Mouse (Mus musculus) layer of hippocampus, adult 2 months (tissue): ENCODE data around the gene Sorcs1. TPM values are rescaled to one million over a fixed set of nuclear protein-coding genes. Genes with fewer than 3 reads are reported as not detected.

ENCODE experiments used
- DNase-seq, 2 experiments: peaks; one replicate each; pipeline ENCODE4 v3.0.0; 2022; ENCODE audit warnings: low spot score in 2 of 2
- H3K27ac ChIP-seq: fragments of 200-600 bp; 2 replicates; pipeline ENCODE4 v1.8.1; 2022
- H3K4me3 ChIP-seq: fragments of 200-600 bp; 2 replicates; pipeline ENCODE4 v1.8.1; 2022; ENCODE audit warnings: mild to moderate bottlenecking
- CTCF ChIP-seq: fragments of 200-600 bp; conservative IDR thresholded peaks from 2 replicates; pipeline ENCODE4 v1.8.1; 2022; ENCODE audit warnings: antibody characterized with exemption, mild to moderate bottlenecking, moderate library complexity
- long read RNA-seq, 2 experiments: library from polyadenylated mRNA; stranded (forward); transcript quantifications; one replicate each; pipeline ENCODE4 v2.0.0; 2021; ENCODE audit warnings: borderline mapping rate in 2 of 2
- total RNA-seq, 2 experiments: library from RNA; stranded (reverse); gene quantifications; 2 replicates each; pipeline ENCODE4 v1.2.3; 2021

Gene Sorcs1
- total RNA-seq = 1 to 10 TPM; 9.4 to 9.5 TPM
- long read RNA-seq, experiment 1, partial matches to known transcripts = 4 of 4 reads
- long read RNA-seq, experiment 1, other reads (novel, unspliced or antisense) = 0 of 4 reads
- long read RNA-seq, experiment 2, partial matches to known transcripts = 3 of 6 reads
- long read RNA-seq, experiment 2, other reads (novel, unspliced or antisense) = 3 of 6 reads

DNA sequence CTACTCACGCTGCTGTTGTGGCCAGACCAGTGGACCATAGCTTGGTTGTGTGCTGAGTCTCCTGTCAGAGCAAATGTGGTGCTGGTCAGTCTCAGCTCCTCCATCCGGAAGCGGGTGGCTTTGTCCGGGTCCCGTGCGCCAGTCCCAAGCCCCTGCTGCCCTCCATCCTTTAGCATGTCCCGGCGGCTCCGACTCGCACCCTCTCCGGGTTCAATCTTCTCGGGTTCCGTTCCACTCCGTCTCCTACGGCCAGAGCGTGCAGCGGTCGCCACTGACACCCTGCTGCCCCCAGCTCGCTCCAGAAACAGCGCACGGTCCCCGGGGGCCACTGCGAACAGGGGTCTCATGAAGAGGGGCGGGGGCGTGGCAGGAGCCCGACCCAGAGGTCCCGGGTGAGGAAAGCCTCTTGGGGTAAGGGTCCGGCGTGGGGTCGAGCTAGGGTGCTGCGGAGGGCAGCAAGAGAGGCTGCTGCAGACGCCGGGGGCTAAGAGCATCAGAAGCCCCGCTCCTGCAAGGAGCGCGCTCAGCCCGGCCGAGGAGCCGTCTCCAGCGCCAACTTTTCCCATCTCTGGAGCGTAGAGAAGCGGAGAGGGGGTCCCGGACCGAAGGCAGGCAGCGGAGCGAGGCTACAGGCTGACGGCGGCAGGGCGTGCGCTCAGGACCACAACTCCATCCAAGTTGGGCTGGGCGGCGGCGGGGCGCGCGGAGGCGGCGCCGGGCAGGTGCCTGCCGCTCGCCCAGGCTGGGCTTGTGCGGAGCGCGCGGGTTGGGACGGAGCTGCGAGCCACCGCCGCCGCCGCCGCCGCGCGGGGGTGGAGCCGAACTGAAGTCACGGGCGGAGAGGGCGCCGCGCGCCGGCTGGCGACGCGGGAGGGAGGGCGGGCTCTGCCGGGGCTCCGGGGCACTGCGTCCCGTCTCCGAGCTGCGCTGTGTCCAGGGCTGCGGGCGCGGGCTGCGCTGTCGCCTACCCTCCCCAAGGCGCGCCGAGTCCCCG, at the start of gene Sorcs1:
Gene Sorcs1 (minus strand): TSS at position 744 of the 994 bp plus-strand sequence.
- peak; percentile 32 to 51 for DNase-seq
- peak within 1 kb of the TSS; percentile 69 for H3K4me3 ChIP-seq
- H3K27ac ChIP-seq = peak within 1 kb of the TSS; percentile 85
- TF ChIP-seq CTCF = peak; percentile 49

DNA sequence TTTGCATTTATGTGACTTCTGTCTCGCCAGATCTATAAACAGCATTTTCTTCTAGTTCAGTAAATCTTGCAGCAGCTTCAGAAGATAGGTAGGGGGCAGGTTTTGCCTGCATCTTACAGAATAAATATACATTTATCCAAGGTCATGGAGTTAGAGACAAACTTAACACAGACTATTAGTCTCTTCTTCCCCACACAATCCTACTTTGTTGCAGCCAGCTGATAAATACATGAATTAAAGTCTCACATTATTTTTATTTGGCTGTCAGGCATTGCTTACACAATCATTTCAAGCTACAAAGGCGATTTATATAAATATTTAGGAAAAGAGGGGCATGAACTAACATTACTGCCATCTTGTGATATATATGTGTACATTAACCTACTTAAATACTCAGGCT, 4.8 kb upstream of the Sorcs1 start:
- Histone ChIP-seq H3K4me3 (no peak overlapping the region), H3K27ac (no peak overlapping the region)
- 0 out of 2 replicates have a peak, but pooled peaks have one; percentile 3 for TF ChIP-seq CTCF
- no peak for DNase-seq

DNA sequence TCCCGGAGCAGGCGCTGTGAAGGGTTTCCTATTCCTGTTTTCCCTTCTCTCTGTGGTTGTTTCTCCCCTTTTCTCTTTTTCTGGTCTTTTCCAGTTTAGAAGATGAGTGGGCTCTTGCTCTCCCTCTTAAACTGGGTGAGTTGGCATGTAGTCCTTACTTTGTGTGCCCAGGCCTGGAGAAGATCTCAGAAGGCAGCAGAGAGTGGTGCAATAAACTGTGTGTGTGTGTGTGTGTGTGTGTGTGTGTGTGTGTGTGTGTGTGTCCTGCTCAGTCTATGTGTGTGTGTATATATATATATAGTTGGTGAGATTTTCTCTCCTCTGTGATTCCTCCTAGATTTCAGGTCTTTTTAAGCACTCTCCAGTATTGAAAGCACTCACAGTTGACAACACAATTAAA, 500 bp upstream of the Sorcs1 start:
- peak overlapping the region; percentile 69 for H3K4me3 ChIP-seq
- TF ChIP-seq CTCF = no peak
- H3K27ac ChIP-seq = peak overlapping the region; percentile 85
- DNase-seq = no peak

DNA sequence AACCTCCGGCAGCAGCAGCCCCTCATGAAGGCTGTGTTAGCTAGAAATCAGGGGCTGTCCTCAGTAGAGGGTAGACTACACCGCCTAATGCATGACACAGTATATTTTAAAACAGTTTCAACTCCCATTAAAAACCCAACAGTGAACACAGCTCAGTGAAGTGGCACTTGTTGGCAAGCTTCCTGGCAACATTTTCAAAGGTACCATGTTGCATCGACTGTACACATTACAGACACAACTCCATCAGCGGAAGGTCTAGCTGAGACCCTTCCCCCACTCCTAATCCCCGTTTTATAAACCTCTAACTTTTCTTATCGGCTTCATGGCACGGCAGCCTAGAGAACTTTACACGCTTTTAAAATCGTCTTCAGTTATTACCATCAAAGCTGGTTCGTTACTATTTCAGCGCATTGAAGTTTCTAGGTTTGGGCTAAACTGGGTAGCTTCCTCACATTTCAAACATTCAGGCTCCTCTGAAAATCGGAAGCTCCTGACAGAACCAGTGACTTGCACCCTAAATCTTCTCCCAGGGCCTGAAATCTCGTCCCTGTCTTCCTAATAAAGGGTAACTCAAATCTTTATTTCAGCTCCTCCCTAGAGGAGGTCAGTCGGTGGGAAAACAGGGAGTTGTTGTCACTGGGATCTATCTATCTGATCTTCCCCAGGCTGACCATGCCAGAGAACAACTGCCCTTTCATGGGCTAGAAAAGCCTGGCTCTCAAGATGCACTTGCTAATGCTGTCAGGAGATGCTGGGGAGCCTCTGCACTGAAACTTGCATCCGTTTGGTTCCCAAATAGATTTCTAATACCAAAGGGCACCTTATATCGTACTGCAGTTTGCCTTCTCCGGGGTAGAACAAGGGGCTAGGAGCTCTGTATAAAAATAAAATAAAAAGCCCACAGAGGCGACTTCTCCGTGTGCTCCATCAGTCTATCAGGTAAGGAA, 1.6 kb downstream of the Sorcs1 start:
- H3K27ac ChIP-seq = peak overlapping the region; percentile 49
- H3K4me3 ChIP-seq = peak overlapping the region; percentile 69
- TF ChIP-seq CTCF = no peak
- DNase-seq = no peak

DNA sequence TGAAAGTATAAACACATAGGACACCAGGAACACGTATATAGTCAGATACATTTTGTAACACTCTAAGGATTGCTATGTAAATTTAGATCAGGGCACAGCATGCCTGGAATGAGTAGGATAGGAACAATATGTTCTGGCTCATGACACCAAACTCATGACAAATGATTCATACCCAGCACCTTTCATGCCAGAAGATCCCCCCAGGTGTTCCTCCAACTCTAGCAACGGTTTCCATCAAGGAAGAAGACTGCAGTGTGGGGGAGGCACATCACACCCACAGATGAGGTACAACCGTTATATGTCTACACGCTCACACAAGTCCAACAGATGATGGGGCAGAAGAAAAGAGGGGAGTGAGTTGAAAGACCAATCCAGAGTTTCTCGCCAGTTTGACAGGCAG, 3.5 kb downstream of the Sorcs1 start:
- no peak for TF ChIP-seq CTCF
- Histone ChIP-seq H3K4me3 (no peak overlapping the region), H3K27ac (no peak overlapping the region)
- DNase-seq = no peak

DNA sequence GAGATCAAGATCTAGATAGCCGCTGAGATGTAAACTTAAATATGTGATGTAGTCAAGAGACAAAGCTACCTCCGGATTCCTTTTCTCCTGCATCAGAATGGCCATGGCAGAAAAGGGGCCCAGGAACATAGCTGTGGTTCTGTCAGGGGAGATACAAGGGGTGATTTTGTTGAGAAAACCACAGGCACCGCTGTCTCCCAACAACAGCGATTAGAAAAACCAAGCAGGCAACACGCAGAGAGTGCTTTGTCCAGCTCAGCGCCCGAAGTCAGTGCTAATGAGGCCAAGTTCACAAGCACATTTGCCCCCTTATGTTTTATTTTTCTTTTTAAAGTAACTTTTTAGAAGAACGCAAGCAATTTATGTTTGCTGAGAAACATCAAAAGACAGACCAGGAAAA, 10.9 kb downstream of the Sorcs1 start:
- TF ChIP-seq CTCF = no peak
- Histone ChIP-seq H3K27ac (no peak overlapping the region), H3K4me3 (no peak overlapping the region)
- DNase-seq = no peak

DNA sequence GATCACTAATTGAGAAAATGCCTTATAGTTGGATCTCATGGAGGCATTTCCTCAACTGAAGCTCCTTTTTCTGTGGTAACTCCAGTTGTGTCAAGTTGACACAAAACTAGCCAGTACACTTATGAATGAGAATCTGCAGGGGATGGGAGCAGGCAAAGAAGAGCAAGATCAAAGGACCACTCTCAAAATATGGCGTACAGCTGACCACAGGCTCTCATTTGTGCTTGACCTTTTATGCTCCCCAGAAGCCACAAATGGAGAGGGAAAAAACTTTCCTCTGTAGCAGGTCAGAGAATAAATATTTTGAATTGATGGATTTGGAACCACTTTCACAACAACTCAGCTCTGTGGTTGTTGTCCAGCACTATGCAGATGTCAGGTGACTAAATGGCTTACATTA, 14.1 kb downstream of the Sorcs1 start:
- H3K27ac ChIP-seq = no peak overlapping the region
- no peak for DNase-seq
- TF ChIP-seq CTCF = no peak
- H3K4me3 ChIP-seq = no peak overlapping the region

DNA sequence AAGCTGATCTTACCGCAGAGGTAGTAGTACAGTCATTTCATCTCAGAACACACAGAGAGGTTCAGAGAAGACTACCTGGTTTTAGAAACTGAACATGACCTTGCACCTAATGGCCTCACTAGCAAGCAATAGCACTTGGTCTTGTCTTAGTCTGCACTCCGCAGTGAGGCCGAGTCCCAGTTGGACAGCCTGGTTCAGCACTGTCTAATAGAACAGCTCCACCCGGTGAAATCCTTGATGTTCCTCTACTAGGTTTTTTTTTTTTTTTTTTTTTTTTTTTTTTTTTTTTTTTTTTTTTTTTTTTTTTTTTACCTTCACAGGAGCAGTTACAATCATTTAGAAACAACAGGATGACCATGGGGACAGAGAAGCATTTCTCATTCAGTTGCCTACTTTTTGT, 19.3 kb downstream of the Sorcs1 start:
- TF ChIP-seq CTCF = no peak
- no peak overlapping the region for H3K4me3 ChIP-seq
- no peak for DNase-seq

DNA sequence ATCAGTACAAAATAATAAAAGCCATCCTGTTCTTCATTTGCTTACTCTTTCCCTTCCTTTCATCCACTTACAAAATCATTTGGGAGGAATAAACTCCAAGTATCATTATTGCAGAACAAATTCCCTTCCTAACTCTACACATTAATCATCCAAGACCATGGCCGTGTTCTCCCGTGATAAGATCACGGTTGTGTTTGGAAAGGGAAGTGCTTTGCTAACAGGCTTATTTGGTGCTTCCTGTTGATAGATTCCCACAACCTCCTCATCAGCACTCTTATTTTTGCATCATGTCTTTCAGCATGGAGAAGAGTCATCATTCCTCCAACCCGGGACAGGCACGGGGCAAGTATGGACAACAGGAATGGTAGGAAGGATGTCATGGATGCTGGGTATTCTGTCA, 25.7 kb downstream of the Sorcs1 start:
- no peak for TF ChIP-seq CTCF
- no peak overlapping the region for H3K4me3 ChIP-seq
- DNase-seq = no peak

More for the DNA sequence above, 19.3 kb downstream of the Sorcs1 start:
- no peak overlapping the region for H3K27ac ChIP-seq

DNA sequence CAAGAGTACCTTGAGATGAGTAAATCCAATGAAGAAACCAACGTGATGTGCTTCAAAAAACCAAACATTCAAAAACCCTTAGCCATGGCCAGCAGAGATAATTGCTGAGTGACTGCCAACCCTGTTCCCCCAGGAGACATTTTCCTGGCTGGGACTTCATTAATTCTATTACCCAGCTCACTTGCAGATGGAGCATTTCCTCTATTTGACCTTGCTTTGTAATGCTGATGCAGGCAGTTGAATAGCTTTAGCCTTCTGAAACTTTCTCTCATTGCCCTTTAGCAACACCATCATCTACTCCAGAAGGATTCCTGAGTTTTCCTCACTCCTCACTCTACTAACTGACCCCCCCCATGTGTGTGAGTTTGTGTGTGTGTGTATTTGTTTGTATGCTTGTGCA, 34.6 kb downstream of the Sorcs1 start:
- Histone ChIP-seq H3K4me3 (no peak overlapping the region), H3K27ac (no peak overlapping the region)
- no peak for TF ChIP-seq CTCF
- no peak for DNase-seq

More for the DNA sequence above, 25.7 kb downstream of the Sorcs1 start:
- no peak overlapping the region for H3K27ac ChIP-seq

DNA sequence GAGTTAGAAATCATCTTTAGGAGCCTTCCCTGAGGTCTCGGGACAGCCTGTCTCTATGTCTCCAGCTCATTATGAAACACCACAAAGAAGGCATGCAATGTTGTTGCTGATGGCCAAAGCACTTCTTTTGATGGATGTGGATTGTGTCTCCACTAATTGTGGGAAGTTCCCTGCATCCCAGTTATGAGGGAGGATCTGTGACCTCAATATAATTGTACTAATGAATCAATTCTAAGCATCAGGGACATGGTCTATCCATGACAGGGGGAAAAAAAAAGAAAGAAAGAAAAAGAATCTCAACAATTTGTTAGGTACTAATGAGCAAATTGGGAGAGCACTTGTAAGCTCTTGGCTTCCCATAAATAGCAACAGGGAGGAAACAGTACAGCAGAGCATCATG, 36.3 kb downstream of the Sorcs1 start:
- TF ChIP-seq CTCF = no peak
- H3K27ac ChIP-seq = no peak overlapping the region

DNA sequence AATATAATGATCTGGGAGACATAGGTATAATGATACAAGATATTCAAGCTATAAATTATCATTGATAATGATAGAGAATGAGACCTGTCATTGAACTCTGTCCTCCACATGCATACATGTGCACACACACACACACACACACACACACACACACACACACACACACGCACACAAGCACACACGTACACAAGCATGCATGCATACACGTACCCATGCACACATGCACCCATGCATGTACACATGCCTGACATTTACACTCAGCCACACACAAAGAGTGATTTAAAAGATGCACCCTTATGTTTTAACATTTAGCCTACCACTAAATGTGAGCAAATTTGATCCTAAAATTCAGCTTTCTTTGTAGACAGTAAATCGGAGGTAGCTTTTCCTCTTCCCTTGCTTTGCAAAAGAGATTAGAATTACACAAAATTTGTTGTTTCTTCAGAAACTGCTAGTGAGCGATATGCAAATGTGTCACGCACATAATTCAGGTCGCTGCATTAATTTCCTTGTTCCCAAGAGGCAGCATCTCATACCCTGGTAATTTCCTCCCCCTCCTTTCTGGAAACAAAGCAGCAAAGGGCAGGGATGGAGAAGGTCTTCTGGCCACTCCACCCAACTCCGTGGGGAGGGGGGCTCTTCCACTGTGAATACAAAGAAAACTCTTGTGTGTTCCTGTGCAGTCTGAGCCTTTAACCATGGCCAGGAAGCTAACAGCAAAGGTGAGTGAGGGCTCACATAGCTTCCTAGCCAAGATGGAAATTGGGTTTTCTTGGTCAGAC, 38.0 kb downstream of the Sorcs1 start:
- H3K27ac ChIP-seq = no peak overlapping the region
- H3K4me3 ChIP-seq = no peak overlapping the region
- no peak for DNase-seq
- TF ChIP-seq CTCF = no peak

More for the DNA sequence above, 36.3 kb downstream of the Sorcs1 start:
- H3K4me3 ChIP-seq = no peak overlapping the region
- no peak for DNase-seq
